Mouse (Mus musculus) kidney, postnatal 36 days (tissue): ENCODE data around the gene Apln.
A peak's percentile ranks its signal among the peaks of the same experiment; 100 is the strongest.

Experiments
- DNase-seq, 2 experiments: peaks; one replicate each; pipeline ENCODE4 v3.0.0; 2021 to 2022; ENCODE audit warnings: mixed read lengths in 2 of 2

The Apln gene

GRCm38 (mm10) chrX:48034144-48035113 is at the start of gene Apln:
Gene Apln (minus strand): TSS chrX:48034853.
- DNase-seq, result peak; percentile 18 to 67

GRCm38 (mm10) chrX:48082364-48082763 is 47.7 kb upstream of the Apln start:
- DNase-seq, result no peak

- DNase-seq, result no peak
These were observed 42.3 kb upstream of the Apln start for GRCm38 (mm10) chrX:48076806-48077425.

- DNase-seq, result peak in 1 of 2 experiments; percentile 37
These were observed 40.0 kb upstream of the Apln start for GRCm38 (mm10) chrX:48074691-48075090.

GRCm38 (mm10) chrX:48072401-48072800 is 37.7 kb upstream of the Apln start:
- DNase-seq, result no peak

GRCm38 (mm10) chrX:48071961-48072360 is 37.3 kb upstream of the Apln start:
- DNase-seq, result no peak

- no peak for DNase-seq
These were observed 32.2 kb upstream of the Apln start for GRCm38 (mm10) chrX:48066891-48067290.

- DNase-seq, result peak; percentile 17 to 49
These were observed 29.7 kb upstream of the Apln start for GRCm38 (mm10) chrX:48064166-48064853.

- DNase-seq, result no peak
These were observed 27.8 kb upstream of the Apln start for GRCm38 (mm10) chrX:48062481-48062880.

GRCm38 (mm10) chrX:48054186-48055015 is 19.7 kb upstream of the Apln start:
- DNase-seq, result peak; percentile 34 to 53

GRCm38 (mm10) chrX:48053743-48054142 is 19.1 kb upstream of the Apln start:
- peak in 1 of 2 experiments; percentile 11 for DNase-seq

- no peak for DNase-seq
These were observed 11.7 kb upstream of the Apln start for GRCm38 (mm10) chrX:48046315-48046714.

GRCm38 (mm10) chrX:48044261-48044660 is 9.6 kb upstream of the Apln start:
- DNase-seq, result no peak

GRCm38 (mm10) chrX:48042748-48043147 is 8.1 kb upstream of the Apln start:
- no peak for DNase-seq

- no peak for DNase-seq
These were observed 5.7 kb upstream of the Apln start for GRCm38 (mm10) chrX:48040379-48040778.

GRCm38 (mm10) chrX:48033766-48034143 is 898 bp downstream of the Apln start:
- peak in 1 of 2 experiments; percentile 13 for DNase-seq

- peak; percentile 25 to 70 for DNase-seq
These were observed 1.6 kb downstream of the Apln start for GRCm38 (mm10) chrX:48033024-48033423.

- peak; percentile 79 to 81 for DNase-seq
These were observed 2.8 kb downstream of the Apln start for GRCm38 (mm10) chrX:48031866-48032265.

- DNase-seq, result no peak
These were observed 4.1 kb downstream of the Apln start for GRCm38 (mm10) chrX:48030593-48030992.

- DNase-seq, result no peak
These were observed 11.8 kb downstream of the Apln start for GRCm38 (mm10) chrX:48022811-48023210.

GRCm38 (mm10) chrX:48019940-48020339 is 14.7 kb downstream of the Apln start:
- peak; percentile 58 to 81 for DNase-seq

- DNase-seq, result no peak
These were observed 15.3 kb downstream of the Apln start for GRCm38 (mm10) chrX:48019359-48019758.
